Mouse (Mus musculus) MEL (cell line): ENCODE data around the gene Ttc21b.

Experiments used
- CHD1 ChIP-seq: IDR thresholded peaks from 2 replicates; pipeline ENCODE4 v1.6.1; 2012; ENCODE audit warnings: low read depth, mild to moderate bottlenecking, inconsistent platforms, low read length, improper control_type of control experiment
- CTCF ChIP-seq, 3 experiments: IDR thresholded peaks in 2 of 3; conservative IDR thresholded peaks in 1 of 3; 2 replicates each; pipeline ENCODE4 v1.5.1; 2011 to 2012; ENCODE audit warnings: low read length in 3 of 3, low read depth in 2 of 3, mild to moderate bottlenecking in 2 of 3, improper control_type of control experiment in 1 of 3, inconsistent platforms in 1 of 3, mixed read lengths in 1 of 3, moderate library complexity in 1 of 3; ENCODE audit not compliant: control insufficient read depth in 1 of 3, insufficient read depth in 1 of 3, poor library complexity in 1 of 3, severe bottlenecking in 1 of 3
- GABPA ChIP-seq: IDR thresholded peaks from 2 replicates; pipeline ENCODE4 v1.6.1; 2012; ENCODE audit warnings: low read depth, mild to moderate bottlenecking, inconsistent platforms, low read length, improper control_type of control experiment, moderate library complexity
- MAX ChIP-seq: IDR thresholded peaks from 2 replicates; pipeline ENCODE4 v1.6.1; 2011; ENCODE audit warnings: low read length, improper control_type of control experiment
- MYC ChIP-seq: IDR thresholded peaks from 2 replicates; pipeline ENCODE4 v1.6.1; 2011; ENCODE audit warnings: low read depth, mild to moderate bottlenecking, low read length, improper control_type of control experiment, moderate library complexity
- NELFE ChIP-seq: IDR thresholded peaks from 2 replicates; pipeline ENCODE4 v1.6.1; 2011; ENCODE audit warnings: low read depth, low read length, improper control_type of control experiment
- POLR2A ChIP-seq, 2 experiments: IDR thresholded peaks; 2 replicates each; pipeline ENCODE4 v1.6.1; 2011 to 2012; ENCODE audit warnings: low read length in 2 of 2, mild to moderate bottlenecking in 2 of 2, control low read depth in 1 of 2, improper control_type of control experiment in 1 of 2, low read depth in 1 of 2, moderate library complexity in 1 of 2; ENCODE audit not compliant: control insufficient read depth in 1 of 2, insufficient read depth in 1 of 2, poor library complexity in 1 of 2
- POLR2AphosphoS2 ChIP-seq: IDR thresholded peaks from 2 replicates; pipeline ENCODE4 v1.6.1; 2011; ENCODE audit warnings: low read length, improper control_type of control experiment
- SIN3A ChIP-seq: IDR thresholded peaks from 2 replicates; pipeline ENCODE4 v1.6.1; 2012; ENCODE audit warnings: low read length, improper control_type of control experiment, inconsistent platforms

- TF ChIP-seq MYC (no peak), CTCF (IDR thresholded peaks at IDR 0.05 in 2 of 3, conservative IDR thresholded peaks at IDR 0.05 in 1 of 3; ENCODE audit: control insufficient read depth in 1 of 3, insufficient read depth in 1 of 3, low read depth in 2 of 3, low read length in 3 of 3, poor library complexity in 1 of 3, severe bottlenecking in 1 of 3) (no peak), CHD1 (no peak), GABPA (no peak), NELFE (no peak), POLR2A (IDR thresholded peaks at IDR 0.05; ENCODE audit: control insufficient read depth in 1 of 2, insufficient read depth in 1 of 2, low read depth in 1 of 2, low read length in 2 of 2, poor library complexity in 1 of 2) (no peak), SIN3A (no peak), POLR2AphosphoS2 (no peak), MAX (no peak)
Observed at GRCm38 (mm10) chr2:66177886-66178847, 78.2 kb downstream of the Ttc21b start.
